Mouse (Mus musculus): ENCODE results near the gene Sirt5. TPM values are rescaled to one million over a fixed set of nuclear protein-coding genes. Genes with fewer than 3 reads are reported as not detected.

Gene Sirt5
- polyA plus RNA-seq, 1 experiment from 2014 or later = 5.4 TPM

- no peak overlapping the region for H3K4me3 ChIP-seq (replicated peaks)
- no peak overlapping the region for H3K27ac ChIP-seq (replicated peaks)
- ATAC-seq (ENCODE audit: insufficient read depth) = no peak
- no peak overlapping the region for H3K9ac ChIP-seq
- no peaks in the 10 kb centered on the region for H3K4me1 ChIP-seq (replicated peaks)
- no peaks in the 10 kb centered on the region for H3K27me3 ChIP-seq
- H3K36me3 ChIP-seq (replicated peaks) = no peaks in the 10 kb centered on the region
- H3K4me2 ChIP-seq = no peak overlapping the region
- 65% methylated on average over 8 of the region's 8 CpGs for WGBS (ENCODE audit: insufficient replicate concordance)
- no peaks in the 10 kb centered on the region for H3K9me3 ChIP-seq (replicated peaks)
These were observed 15.9 kb upstream of the Sirt5 start for GRCm38 (mm10) chr13:43349376-43349775.

- WGBS (ENCODE audit: insufficient replicate concordance) = 55% methylated on average over 9 of the region's 9 CpGs
- Histone ChIP-seq H3K4me2 (no peak overlapping the region), H3K4me1 (replicated peaks) (no peaks in the 10 kb centered on the region), H3K9me3 (replicated peaks) (no peaks in the 10 kb centered on the region), H3K27ac (replicated peaks) (no peak overlapping the region), H3K9ac (no peak overlapping the region), H3K4me3 (replicated peaks) (no peak overlapping the region), H3K36me3 (replicated peaks) (no peaks in the 10 kb centered on the region), H3K27me3 (no peaks in the 10 kb centered on the region)
- no peak for ATAC-seq (ENCODE audit: insufficient read depth)
These were observed 14.7 kb upstream of the Sirt5 start for GRCm38 (mm10) chr13:43350489-43351169.

GRCm38 (mm10) chr13:43353356-43353755, 11.9 kb upstream of the Sirt5 start:
- no peak overlapping the region for H3K4me2 ChIP-seq
- WGBS (ENCODE audit: insufficient replicate concordance) = 58% methylated on average over 4 of the region's 4 CpGs
- H3K9ac ChIP-seq = no peak overlapping the region
- no peak overlapping the region for H3K4me3 ChIP-seq (replicated peaks)
- H3K36me3 ChIP-seq (replicated peaks) = no peaks in the 10 kb centered on the region
- H3K27ac ChIP-seq (replicated peaks) = no peak overlapping the region
- ATAC-seq (ENCODE audit: insufficient read depth) = no peak
- H3K9me3 ChIP-seq (replicated peaks) = no peaks in the 10 kb centered on the region
- H3K4me1 ChIP-seq (replicated peaks) = no peaks in the 10 kb centered on the region
- H3K27me3 ChIP-seq = no peaks in the 10 kb centered on the region

- Histone ChIP-seq H3K9ac (no peak overlapping the region), H3K4me2 (no peak overlapping the region), H3K36me3 (replicated peaks) (no peaks in the 10 kb centered on the region), H3K9me3 (replicated peaks) (no peaks in the 10 kb centered on the region), H3K27me3 (no peaks in the 10 kb centered on the region), H3K27ac (replicated peaks) (no peak overlapping the region), H3K4me1 (replicated peaks) (no peaks in the 10 kb centered on the region), H3K4me3 (replicated peaks) (no peak overlapping the region)
- WGBS (ENCODE audit: insufficient replicate concordance) = 67% methylated on average over 12 of the region's 12 CpGs
- no peak for ATAC-seq (ENCODE audit: insufficient read depth)
These were observed 10.9 kb upstream of the Sirt5 start for GRCm38 (mm10) chr13:43354362-43354761.

- Histone ChIP-seq H3K4me2 (no peak overlapping the region), H3K36me3 (replicated peaks) (no peaks in the 10 kb centered on the region), H3K9me3 (replicated peaks) (no peaks in the 10 kb centered on the region), H3K27ac (replicated peaks) (no peak overlapping the region), H3K27me3 (no peaks in the 10 kb centered on the region), H3K4me1 (replicated peaks) (no peaks in the 10 kb centered on the region), H3K9ac (no peak overlapping the region), H3K4me3 (replicated peaks) (no peak overlapping the region)
- ATAC-seq (ENCODE audit: insufficient read depth) = no peak
- WGBS (ENCODE audit: insufficient replicate concordance) = 76% methylated on average over 14 of the region's 14 CpGs
These were observed 8.8 kb upstream of the Sirt5 start for GRCm38 (mm10) chr13:43356346-43357125.

GRCm38 (mm10) chr13:43360534-43360933, 4.8 kb upstream of the Sirt5 start:
- WGBS (ENCODE audit: insufficient replicate concordance) = 27% methylated on average over 6 of the region's 6 CpGs

GRCm38 (mm10) chr13:43362353-43362752, 2.9 kb upstream of the Sirt5 start:
- no peak for ATAC-seq (ENCODE audit: insufficient read depth)
- Histone ChIP-seq H3K9me3 (replicated peaks) (no peaks in the 10 kb centered on the region), H3K4me3 (replicated peaks) (no peak overlapping the region), H3K9ac (no peak overlapping the region), H3K27me3 (no peaks in the 10 kb centered on the region), H3K4me1 (replicated peaks) (peaks cover 12% of the 10 kb centered on the region), H3K4me2 (no peak overlapping the region), H3K27ac (replicated peaks) (no peak overlapping the region), H3K36me3 (replicated peaks) (no peaks in the 10 kb centered on the region)
- WGBS (ENCODE audit: insufficient replicate concordance) = 67% methylated on average over 9 of the region's 9 CpGs

More at GRCm38 (mm10) chr13:43360534-43360933, 4.8 kb upstream of the Sirt5 start:
- H3K36me3 ChIP-seq (replicated peaks) = no peaks in the 10 kb centered on the region
- no peaks in the 10 kb centered on the region for H3K27me3 ChIP-seq
- no peak overlapping the region for H3K4me2 ChIP-seq
- no peak for ATAC-seq (ENCODE audit: insufficient read depth)
- no peaks in the 10 kb centered on the region for H3K9me3 ChIP-seq (replicated peaks)
- no peak overlapping the region for H3K27ac ChIP-seq (replicated peaks)
- no peak overlapping the region for H3K9ac ChIP-seq
- no peak overlapping the region for H3K4me3 ChIP-seq (replicated peaks)
- H3K4me1 ChIP-seq (replicated peaks) = peaks cover 7% of the 10 kb centered on the region

- Histone ChIP-seq H3K9me3 (replicated peaks) (no peaks in the 10 kb centered on the region), H3K4me1 (replicated peaks) (peaks cover 12% of the 10 kb centered on the region), H3K9ac (peak overlapping the region; percentile 58), H3K4me3 (replicated peaks) (peak overlapping the region; percentile 69), H3K27me3 (no peaks in the 10 kb centered on the region), H3K36me3 (replicated peaks) (peaks cover 2% of the 10 kb centered on the region; the same call in 1 of the 2 replicates), H3K27ac (replicated peaks) (no peak overlapping the region), H3K4me2 (peak overlapping the region; percentile 86)
- WGBS (ENCODE audit: insufficient replicate concordance) = 7% methylated on average over 11 of the region's 11 CpGs
- ATAC-seq (ENCODE audit: insufficient read depth) = peak; percentile 26; the same call in 1 of the 2 replicates
These were observed 509 bp downstream of the Sirt5 start for GRCm38 (mm10) chr13:43365825-43366184.

- H3K27me3 ChIP-seq = no peaks in the 10 kb centered on the region
- H3K4me3 ChIP-seq (replicated peaks) = no peak overlapping the region
- no peak overlapping the region for H3K9ac ChIP-seq
- peaks cover 20% of the 10 kb centered on the region for H3K36me3 ChIP-seq (replicated peaks)
- ATAC-seq (ENCODE audit: insufficient read depth) = no peak
- H3K9me3 ChIP-seq (replicated peaks) = no peaks in the 10 kb centered on the region
- H3K4me1 ChIP-seq (replicated peaks) = peaks cover 10% of the 10 kb centered on the region
- H3K4me2 ChIP-seq = no peak overlapping the region
- H3K27ac ChIP-seq (replicated peaks) = no peak overlapping the region
- 68% methylated on average over 6 of the region's 6 CpGs for WGBS (ENCODE audit: insufficient replicate concordance)
These were observed 4.8 kb downstream of the Sirt5 start for GRCm38 (mm10) chr13:43370063-43370462.

GRCm38 (mm10) chr13:43372892-43373291, 7.6 kb downstream of the Sirt5 start:
- ATAC-seq (ENCODE audit: insufficient read depth) = no peak
- no peaks in the 10 kb centered on the region for H3K9me3 ChIP-seq (replicated peaks)
- WGBS (ENCODE audit: insufficient replicate concordance) = 63% methylated on average over 1 of the region's 1 CpGs
- H3K27me3 ChIP-seq = no peaks in the 10 kb centered on the region
- no peak overlapping the region for H3K27ac ChIP-seq (replicated peaks)
- no peak overlapping the region for H3K9ac ChIP-seq
- H3K4me3 ChIP-seq (replicated peaks) = no peak overlapping the region
- H3K4me1 ChIP-seq (replicated peaks) = no peaks in the 10 kb centered on the region
- peaks cover 27% of the 10 kb centered on the region for H3K36me3 ChIP-seq (replicated peaks)
- no peak overlapping the region for H3K4me2 ChIP-seq

- Histone ChIP-seq H3K9me3 (replicated peaks) (no peaks in the 10 kb centered on the region), H3K4me1 (replicated peaks) (no peaks in the 10 kb centered on the region), H3K9ac (no peak overlapping the region), H3K4me3 (replicated peaks) (no peak overlapping the region), H3K4me2 (no peak overlapping the region), H3K36me3 (replicated peaks) (peaks cover 27% of the 10 kb centered on the region), H3K27me3 (no peaks in the 10 kb centered on the region), H3K27ac (replicated peaks) (no peak overlapping the region)
- ATAC-seq (ENCODE audit: insufficient read depth) = no peak
- WGBS (ENCODE audit: insufficient replicate concordance) = 73% methylated on average over 10 of the region's 10 CpGs
These were observed 8.9 kb downstream of the Sirt5 start for GRCm38 (mm10) chr13:43374205-43374604.

Data from liver, embryonic 15.5 days (tissue).